Mouse (Mus musculus): ENCODE measurements at regions not wholly inside any gene's neighbourhood (a gene's known extent, or its start where the extent isn't known, plus 50 kb on each side); places are given as distances from the start of the nearest gene placed in this dataset.

GRCm38 (mm10) chr6:50781271-50781670, 127.0 kb upstream of the Npvf start:
- WGBS = 81% methylated on average over 10 of the region's 10 CpGs
- Histone ChIP-seq H3K4me3 (replicated peaks; ENCODE audit: control insufficient read depth, low read depth, low read length) (no peak overlapping the region), H3K27ac (ENCODE audit: control insufficient read depth, insufficient read depth, low read depth, low read length, poor library complexity) (no peak overlapping the region), H3K4me1 (ENCODE audit: control insufficient read depth, insufficient read depth, low read length) (no peaks in the 10 kb centered on the region)
- TF ChIP-seq CTCF (IDR thresholded peaks at IDR 0.05; ENCODE audit: control insufficient read depth, insufficient read depth, low read length) (no peak), POLR2A (IDR thresholded peaks at IDR 0.05; ENCODE audit: borderline replicate concordance, control insufficient read depth, low read depth, low read length) (no peak)

GRCm38 (mm10) chr6:50782221-50782620, 128.0 kb upstream of the Npvf start:
- 60% methylated on average over 2 of the region's 2 CpGs for WGBS
- no peak overlapping the region for H3K27ac ChIP-seq (ENCODE audit: control insufficient read depth, insufficient read depth, low read depth, low read length, poor library complexity)
- H3K4me3 ChIP-seq (replicated peaks; ENCODE audit: control insufficient read depth, low read depth, low read length) = no peak overlapping the region
- TF ChIP-seq CTCF (IDR thresholded peaks at IDR 0.05; ENCODE audit: control insufficient read depth, insufficient read depth, low read length) = no peak
- TF ChIP-seq POLR2A (IDR thresholded peaks at IDR 0.05; ENCODE audit: borderline replicate concordance, control insufficient read depth, low read depth, low read length) = no peak
- no peaks in the 10 kb centered on the region for H3K4me1 ChIP-seq (ENCODE audit: control insufficient read depth, insufficient read depth, low read length)

GRCm38 (mm10) chr6:50783494-50783893, 129.3 kb upstream of the Npvf start:
- TF ChIP-seq CTCF (IDR thresholded peaks at IDR 0.05; ENCODE audit: control insufficient read depth, insufficient read depth, low read length) (no peak), POLR2A (IDR thresholded peaks at IDR 0.05; ENCODE audit: borderline replicate concordance, control insufficient read depth, low read depth, low read length) (no peak)
- no peak overlapping the region for H3K27ac ChIP-seq (ENCODE audit: control insufficient read depth, insufficient read depth, low read depth, low read length, poor library complexity)
- no peaks in the 10 kb centered on the region for H3K4me1 ChIP-seq (ENCODE audit: control insufficient read depth, insufficient read depth, low read length)
- 89% methylated on average over 10 of the region's 10 CpGs for whole genome bisulfite sequencing
- no peak overlapping the region for H3K4me3 ChIP-seq (replicated peaks; ENCODE audit: control insufficient read depth, low read depth, low read length)

- H3K27ac ChIP-seq (ENCODE audit: control insufficient read depth, insufficient read depth, low read depth, low read length, poor library complexity) = no peak overlapping the region
- WGBS = 75% methylated on average over 6 of the region's 6 CpGs
- no peaks in the 10 kb centered on the region for H3K4me1 ChIP-seq (ENCODE audit: control insufficient read depth, insufficient read depth, low read length)
- H3K4me3 ChIP-seq (replicated peaks; ENCODE audit: control insufficient read depth, low read depth, low read length) = no peak overlapping the region
- TF ChIP-seq POLR2A (IDR thresholded peaks at IDR 0.05; ENCODE audit: borderline replicate concordance, control insufficient read depth, low read depth, low read length) = no peak
- no peak for TF ChIP-seq CTCF (IDR thresholded peaks at IDR 0.05; ENCODE audit: control insufficient read depth, insufficient read depth, low read length)
Observed at GRCm38 (mm10) chr6:50784381-50784780, 130.1 kb upstream of the Npvf start.

- 85% methylated on average over 8 of the region's 8 CpGs for WGBS
- Histone ChIP-seq H3K4me3 (replicated peaks; ENCODE audit: control insufficient read depth, low read depth, low read length) (no peak overlapping the region), H3K27ac (ENCODE audit: control insufficient read depth, insufficient read depth, low read depth, low read length, poor library complexity) (no peak overlapping the region), H3K4me1 (ENCODE audit: control insufficient read depth, insufficient read depth, low read length) (no peaks in the 10 kb centered on the region)
- TF ChIP-seq CTCF (IDR thresholded peaks at IDR 0.05; ENCODE audit: control insufficient read depth, insufficient read depth, low read length) = no peak
- TF ChIP-seq POLR2A (IDR thresholded peaks at IDR 0.05; ENCODE audit: borderline replicate concordance, control insufficient read depth, low read depth, low read length) = no peak
Observed at GRCm38 (mm10) chr6:50787666-50788065, 133.4 kb upstream of the Npvf start.

GRCm38 (mm10) chr6:50799963-50800362, 145.7 kb upstream of the Npvf start:
- WGBS = 66% methylated on average over 4 of the region's 4 CpGs
- no peak for TF ChIP-seq CTCF (IDR thresholded peaks at IDR 0.05; ENCODE audit: control insufficient read depth, insufficient read depth, low read length)
- H3K27ac ChIP-seq (ENCODE audit: control insufficient read depth, insufficient read depth, low read depth, low read length, poor library complexity) = no peak overlapping the region
- no peak overlapping the region for H3K4me3 ChIP-seq (replicated peaks; ENCODE audit: control insufficient read depth, low read depth, low read length)
- no peaks in the 10 kb centered on the region for H3K4me1 ChIP-seq (ENCODE audit: control insufficient read depth, insufficient read depth, low read length)

GRCm38 (mm10) chr6:50802956-50803355, 148.7 kb upstream of the Npvf start:
- whole genome bisulfite sequencing = 74% methylated on average over 7 of the region's 7 CpGs
- Histone ChIP-seq H3K4me3 (replicated peaks; ENCODE audit: control insufficient read depth, low read depth, low read length) (no peak overlapping the region), H3K4me1 (ENCODE audit: control insufficient read depth, insufficient read depth, low read length) (no peaks in the 10 kb centered on the region), H3K27ac (ENCODE audit: control insufficient read depth, insufficient read depth, low read depth, low read length, poor library complexity) (no peak overlapping the region)
- TF ChIP-seq POLR2A (IDR thresholded peaks at IDR 0.05; ENCODE audit: borderline replicate concordance, control insufficient read depth, low read depth, low read length) (no peak), CTCF (IDR thresholded peaks at IDR 0.05; ENCODE audit: control insufficient read depth, insufficient read depth, low read length) (no peak)

GRCm38 (mm10) chr6:50804477-50805005, 150.3 kb upstream of the Npvf start:
- Histone ChIP-seq H3K4me1 (ENCODE audit: control insufficient read depth, insufficient read depth, low read length) (no peaks in the 10 kb centered on the region), H3K27ac (ENCODE audit: control insufficient read depth, insufficient read depth, low read depth, low read length, poor library complexity) (no peak overlapping the region), H3K4me3 (replicated peaks; ENCODE audit: control insufficient read depth, low read depth, low read length) (no peak overlapping the region)
- WGBS = 66% methylated on average over 4 of the region's 4 CpGs
- TF ChIP-seq POLR2A (IDR thresholded peaks at IDR 0.05; ENCODE audit: borderline replicate concordance, control insufficient read depth, low read depth, low read length) = no peak
- no peak for TF ChIP-seq CTCF (IDR thresholded peaks at IDR 0.05; ENCODE audit: control insufficient read depth, insufficient read depth, low read length)

Data from bone marrow, adult 2 months (tissue).